34 mouse cellular contexts compared by ENCODE assay signal in the genomic region with DNA sequence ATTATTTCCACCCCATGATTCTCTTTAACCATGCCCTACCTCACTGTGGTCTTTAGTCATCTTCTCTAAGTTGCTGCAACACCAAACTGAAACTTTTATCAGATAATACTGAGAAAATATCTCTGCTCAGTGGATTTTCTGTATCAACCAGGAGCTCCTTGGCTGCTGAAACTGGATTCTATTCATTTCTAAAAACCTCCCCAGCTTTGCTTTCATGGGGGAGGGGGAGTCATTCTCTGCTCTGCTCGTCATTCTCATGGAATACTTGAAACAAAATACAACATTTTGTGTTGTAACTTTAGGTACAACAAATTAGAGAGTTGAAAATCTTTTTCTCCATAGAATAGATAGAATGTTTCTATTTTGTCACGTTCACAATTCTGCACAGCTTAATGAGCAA. TPM values are rescaled to one million over a fixed set of nuclear protein-coding genes. Genes with fewer than 3 reads are reported as not detected.
"Had no signal": no experiment of that assay in that cellular context is flagged by ENCODE, and none has a peak within 500 bp of the region (broad histone marks: within the 10 kb centered on the region; RNA-seq: fewer than 3 reads in every experiment).

No protein-coding gene starts in this region.

- H3K36me3 ChIP-seq: heart, embryonic 10.5 days; heart, embryonic 12.5 days; heart, embryonic 13.5 days; heart, embryonic 15.5 days; hindbrain, embryonic 10.5 days; hindbrain, embryonic 12.5 days; hindbrain, embryonic 13.5 days; hindbrain, embryonic 15.5 days; intestine, embryonic 15.5 days; kidney, embryonic 15.5 days had no signal

- H3K27ac ChIP-seq: heart, embryonic 10.5 days; heart, embryonic 13.5 days; heart, embryonic 15.5 days; hindbrain, embryonic 10.5 days; hindbrain, embryonic 12.5 days; hindbrain, embryonic 13.5 days; hindbrain, embryonic 14.5 days; hindbrain, embryonic 15.5 days; hindbrain, postnatal 0 days; intestine, embryonic 15.5 days; kidney, embryonic 15.5 days; kidney, postnatal 0 days; layer of hippocampus, adult 2 months had no signal

- H3K4me3 ChIP-seq: heart, embryonic 10.5 days; heart, embryonic 12.5 days; heart, embryonic 13.5 days; heart, embryonic 15.5 days; hindbrain, embryonic 10.5 days; hindbrain, embryonic 12.5 days; hindbrain, embryonic 13.5 days; hindbrain, embryonic 15.5 days; intestine, embryonic 15.5 days; kidney, embryonic 15.5 days; layer of hippocampus, adult 2 months had no signal

- H3K9ac ChIP-seq: heart, embryonic 12.5 days; heart, embryonic 13.5 days; heart, embryonic 15.5 days; hindbrain, embryonic 12.5 days; hindbrain, embryonic 13.5 days; hindbrain, embryonic 14.5 days; hindbrain, embryonic 15.5 days; intestine, embryonic 15.5 days; kidney, embryonic 15.5 days had no signal

- H3K4me1 ChIP-seq: heart, embryonic 15.5 days; hindbrain, embryonic 12.5 days; hindbrain, embryonic 13.5 days; hindbrain, embryonic 15.5 days; intestine, embryonic 15.5 days; kidney, embryonic 15.5 days had no signal

- DNase-seq: heart, postnatal 10 days; heart, postnatal 14 days; heart, postnatal 4 days; kidney, adult 11 months; kidney, adult 18-20 months; kidney, adult 2 months; kidney, adult 8-10 months; kidney, adult 9 months; kidney, postnatal 10 days; kidney, postnatal 14 days; kidney, postnatal 25 days; kidney, postnatal 36 days; kidney, postnatal 4 days; layer of hippocampus, adult 9-11 months; layer of hippocampus, postnatal 36 days had no signal

- H3K27me3 ChIP-seq: heart, embryonic 12.5 days; heart, embryonic 13.5 days; heart, embryonic 15.5 days; hindbrain, embryonic 12.5 days; hindbrain, embryonic 13.5 days; hindbrain, embryonic 15.5 days; intestine, embryonic 15.5 days; kidney, embryonic 15.5 days had no signal

- ATAC-seq: hindbrain, embryonic 16.5 days; hindbrain, postnatal 0 days; inflammation-experienced regulatory T-cells, adult 6 months; intestine, embryonic 15.5 days; intestine, embryonic 16.5 days; intestine, postnatal 0 days had no signal

- H3K4me2 ChIP-seq: heart, embryonic 11.5 days; heart, embryonic 12.5 days; heart, embryonic 13.5 days; heart, embryonic 15.5 days; hindbrain, embryonic 12.5 days; hindbrain, embryonic 13.5 days; hindbrain, embryonic 14.5 days; hindbrain, embryonic 15.5 days; intestine, embryonic 15.5 days; kidney, embryonic 15.5 days had no signal

- H3K9me3 ChIP-seq: heart, embryonic 10.5 days; heart, embryonic 12.5 days; heart, embryonic 13.5 days; heart, embryonic 15.5 days; hindbrain, embryonic 10.5 days; hindbrain, embryonic 12.5 days; hindbrain, embryonic 13.5 days; hindbrain, embryonic 15.5 days; intestine, embryonic 15.5 days; kidney, embryonic 15.5 days had no signal

RNA-seq across cellular contexts. Expression of a gene that starts 18.7 kb away (rescaled TPM):
- polyA plus RNA-seq: inflammation-experienced regulatory T-cells, adult 6 months had no signal
